Mouse (Mus musculus) erythroblast, embryonic 14.5 days (primary cell): ENCODE data around the gene Mfn2.

Source experiments
- GATA1 ChIP-seq: IDR thresholded peaks from 2 replicates; pipeline ENCODE4 v1.6.1; 2012; ENCODE audit warnings: low read length, inconsistent platforms, mixed read lengths
- TAL1 ChIP-seq: IDR thresholded peaks from 3 replicates; pipeline ENCODE4 v1.6.1; 2012; ENCODE audit warnings: low read length, inconsistent platforms, mixed read lengths

GRCm38 (mm10) chr4:147902906-147903500 is 1.5 kb downstream of the Mfn2 start:
- TF ChIP-seq GATA1 (no peak), TAL1 (no peak)
